Mouse (Mus musculus): ENCODE results near the gene Ide.

GRCm38 (mm10) chr19:37269106-37269505 is 68.5 kb downstream of the Ide start:
- TF ChIP-seq EP300 (IDR thresholded peaks at IDR 0.05; ENCODE audit: insufficient read depth, low read depth, low read length) (no peak), CTCF (IDR thresholded peaks at IDR 0.05) (no peak), POLR2A (IDR thresholded peaks at IDR 0.05; ENCODE audit: insufficient read depth, low read depth, low read length) (no peak)

All from heart, adult 2 months (tissue).